8 mouse cellular contexts compared by ENCODE assay signal in genomic region chr6:50261201-50261921, GRCm38 (mm10). TPM values are rescaled to one million over a fixed set of nuclear protein-coding genes. Genes with fewer than 3 reads are reported as not detected.
DNase-seq lines count a peak whose midpoint lies in the region; ATAC-seq lines count a peak whose summit lies in the region.

No protein-coding gene starts in this region.

- peak; percentile 90 for ATAC-seq in intestine, embryonic 14.5 days (replicated peaks; ENCODE audit: low FRiP score, low TSS enrichment, low read depth)
- ATAC-seq in megakaryocyte, adult 5-6 weeks (ENCODE audit: poor library complexity, severe bottlenecking) = peak; percentile 88

- H3K4me2 ChIP-seq in intestine, embryonic 14.5 days (ENCODE audit: low read length) = peak overlapping the region; percentile 72

- peak overlapping the region; percentile 61 for H3K9ac ChIP-seq in intestine, embryonic 14.5 days (ENCODE audit: low read length)

- H3K36me3 ChIP-seq in intestine, embryonic 14.5 days (ENCODE audit: control insufficient read depth, insufficient read depth, low read length) = no peaks in the 10 kb centered on the region

- no peaks in the 10 kb centered on the region for H3K9me3 ChIP-seq in intestine, embryonic 14.5 days (ENCODE audit: control insufficient read depth, low read length)

- 2% methylated on average over 32 of the region's 35 CpGs for WGBS in intestine, embryonic 14.5 days

- H3K4me1 ChIP-seq in intestine, embryonic 14.5 days (replicated peaks; ENCODE audit: control insufficient read depth, insufficient read depth, low read length) = 0 out of 2 replicates have a peak, but pooled peaks cover 5% of the 10 kb centered on the region

- H3K27ac ChIP-seq in intestine, embryonic 14.5 days (ENCODE audit: low read depth) = peak overlapping the region; percentile 4; the same call in 1 of the 2 replicates

- DNase-seq in adrenal gland, adult (ENCODE audit: inconsistent age in 2 of 2, low spot score in 1 of 2) = peak; percentile 87 to 90
- DNase-seq in embryo, embryonic 10.5 days (ENCODE audit: low spot score) = peak; percentile 90
- DNase-seq in gastrocnemius, postnatal 36 days = peak; percentile 68 to 77
- DNase-seq in intestine, embryonic 14.5 days (ENCODE audit: low spot score) = peak; percentile 94
- peak; percentile 43 to 74 for DNase-seq in left cerebral cortex, adult 9 months (ENCODE audit: low spot score in 2 of 2)
- DNase-seq in retina, postnatal 7 days (ENCODE audit: low read depth, low spot score) = peak; percentile 75
- peak; percentile 53 for DNase-seq in urinary bladder, adult 2 months (ENCODE audit: low spot score)

- peak overlapping the region; percentile 48 for H3K4me3 ChIP-seq in intestine, embryonic 14.5 days (ENCODE audit: low read depth, low read length)

- intact Hi-C loops in gastrocnemius, postnatal 36 days (cut with DNase I) = no loop called here

- H3K27me3 ChIP-seq in intestine, embryonic 14.5 days (replicated peaks; ENCODE audit: control insufficient read depth, insufficient read depth, low read length) = no peaks in the 10 kb centered on the region

RNA-seq across cellular contexts. Expression of gene Gsdme, which starts 2.3 kb away (rescaled TPM):
- under 1 TPM; 0.48 to 0.62 TPM for total RNA-seq in gastrocnemius, postnatal 36 days (2021)
- 35.2 and 37.8 TPM in 2 replicates for polyA plus RNA-seq in intestine, embryonic 14.5 days (2014; fragmentation: Nextera tagmentation; extraction: Ambion mirVana)
- total RNA-seq in megakaryocyte, adult 5-6 weeks (2015) = 17.1 and 17.9 TPM in 2 replicates
- 18.6 and 31.3 TPM in 2 replicates for total RNA-seq in megakaryocyte, adult 5-6 weeks (2017)
- 4.1 and 5.2 TPM in 2 replicates for polyA plus RNA-seq in urinary bladder, adult 2 months (2012; rRNA removed)

Comparison
In these comparisons a context has a peak if more than half of its experiments do, and no peak if none do; other contexts are left out.
1. Peak in every context shown above with its lines: DNase-seq, ATAC-seq, H3K4me3 ChIP-seq and H3K27ac ChIP-seq.
2. RNA of gene Gsdme, which starts 2.3 kb away (total RNA-seq): 17.1 to 31.3 TPM in megakaryocyte, adult 5-6 weeks; 0.48 to 0.62 TPM in gastrocnemius, postnatal 36 days; every median in the first group is over 10 times any median in the second.